Mouse (Mus musculus) retina, postnatal 1 day (tissue): ENCODE data around the gene Dnajb9.
"Not testable (repeated sequence)": the region's sequence is repeated elsewhere in the genome, so short reads cannot be mapped to it uniquely, and the experiment has no call there.

Experiments used
- DNase-seq: peaks from one replicate; pipeline ENCODE4 v3.0.0-alpha.2; 2012

Dnajb9 gene

DNA sequence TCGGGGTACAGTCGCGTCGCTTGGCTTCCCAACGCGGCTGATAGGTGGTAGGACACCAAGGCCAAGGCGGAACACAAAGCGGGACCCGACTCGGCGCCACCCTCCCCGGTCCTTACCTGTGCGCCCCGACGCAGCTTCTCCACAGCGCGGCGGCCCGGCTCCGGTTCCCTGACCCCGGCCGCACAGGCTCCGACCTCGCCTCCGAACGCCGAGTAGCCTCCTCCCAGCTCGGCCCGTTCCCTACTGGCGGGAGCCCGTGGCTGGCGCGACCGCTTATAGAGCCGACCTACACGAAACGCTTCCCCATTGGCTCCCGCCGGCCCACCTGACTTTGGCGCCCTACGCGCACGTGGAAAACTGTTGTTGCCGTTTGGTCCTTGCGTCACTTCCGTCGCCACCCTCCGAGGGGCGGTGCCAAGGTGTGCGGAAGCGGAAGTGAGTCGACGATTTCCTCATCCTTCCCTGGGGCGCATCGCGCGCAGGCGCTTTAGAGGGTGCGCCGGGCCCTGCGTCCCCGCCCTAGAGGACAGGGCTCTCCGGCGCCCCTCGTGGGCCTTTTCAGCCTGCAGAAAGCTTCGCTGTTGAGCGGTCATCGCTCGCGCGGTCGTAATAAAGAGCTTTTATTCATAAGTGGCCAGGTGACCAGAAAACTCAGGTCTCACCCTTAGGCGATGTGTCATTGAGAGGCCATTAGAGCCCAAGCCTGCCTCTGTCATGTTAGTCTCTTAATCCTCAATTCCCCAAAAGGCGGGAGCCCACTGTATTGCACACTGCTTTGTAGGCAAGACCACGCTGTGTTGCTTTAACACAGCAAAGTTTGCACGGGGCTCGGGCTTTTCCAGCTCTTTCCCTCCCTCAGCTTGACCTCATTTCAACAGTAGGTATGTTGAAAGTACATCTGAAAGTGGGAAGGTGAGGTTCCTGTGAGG lies at the start of gene Dnajb9:
TSS of gene Dnajb9 (minus strand) at position 503 of the 929 bp plus-strand sequence.
- peak; percentile 100 for DNase-seq

DNA sequence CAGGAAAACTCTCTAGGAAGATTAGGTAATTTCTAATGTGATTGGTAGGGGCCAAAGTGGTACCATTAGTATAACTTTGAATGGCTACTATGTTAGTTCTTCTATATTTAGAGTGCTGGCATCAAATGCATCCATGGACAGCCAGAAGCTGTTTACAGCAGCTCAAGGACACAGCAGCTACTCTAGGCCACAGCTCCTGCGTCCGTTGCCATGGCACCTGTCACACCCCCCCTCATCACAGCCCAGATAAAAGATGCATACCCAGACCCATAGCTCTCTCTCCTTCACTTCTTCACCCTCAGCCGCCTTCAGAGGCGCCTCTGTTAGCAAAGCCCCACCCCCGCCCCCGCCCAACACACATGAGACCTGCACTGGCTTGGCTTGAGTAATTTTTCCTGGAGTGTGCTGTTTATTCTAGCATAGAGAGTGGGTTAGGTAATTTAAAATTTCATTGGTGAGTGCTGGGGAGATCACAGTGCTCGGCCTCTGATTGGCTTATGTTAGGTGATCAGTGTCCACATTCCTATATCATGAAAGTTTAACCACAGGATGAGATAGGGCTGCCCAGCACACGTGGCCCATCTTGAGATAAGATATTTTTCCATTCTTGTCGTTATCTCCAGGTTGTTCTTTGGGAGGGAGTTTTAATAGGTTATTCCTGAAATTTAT lies 38.3 kb upstream of the Dnajb9 start:
- DNase-seq = peak; percentile 4

DNA sequence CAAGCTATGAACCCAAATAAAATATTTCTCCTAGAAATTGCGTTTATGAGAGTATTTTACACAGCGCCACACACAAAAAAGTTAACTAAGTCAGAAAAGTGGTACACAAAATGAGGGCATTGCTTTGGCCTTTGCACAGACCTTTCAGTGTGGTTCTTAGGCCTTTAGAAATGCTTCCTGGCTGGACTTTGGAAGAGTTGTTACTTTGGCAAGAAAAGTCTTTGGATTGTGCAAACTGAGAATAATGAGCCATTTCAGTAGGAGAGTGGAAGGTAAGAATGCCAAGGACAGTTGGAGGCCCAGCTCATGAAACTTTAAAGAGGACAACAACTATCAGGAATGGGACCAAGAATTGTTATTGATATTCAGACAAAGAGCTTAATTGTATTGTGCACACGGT lies 35.6 kb upstream of the Dnajb9 start:
- no peak for DNase-seq

DNA sequence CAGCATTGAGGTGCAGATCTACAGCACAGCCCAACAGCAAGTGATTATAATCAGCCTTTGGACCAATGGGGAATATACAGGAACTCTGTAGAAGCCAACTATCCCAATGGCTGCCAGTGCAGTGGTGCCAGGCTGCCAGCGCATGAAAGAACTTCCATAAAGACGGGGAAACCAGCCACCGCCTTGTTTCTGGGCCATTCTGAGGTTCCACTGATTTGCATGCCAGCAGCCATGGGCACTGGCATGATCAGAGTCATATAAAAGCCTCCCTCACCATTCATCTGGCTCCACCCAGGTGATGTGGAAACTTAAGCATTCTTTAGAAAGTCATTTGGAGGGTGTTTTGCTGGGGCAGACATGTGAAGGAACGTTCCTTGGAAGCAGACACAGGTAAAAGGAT lies 32.3 kb upstream of the Dnajb9 start:
- no peak for DNase-seq

DNA sequence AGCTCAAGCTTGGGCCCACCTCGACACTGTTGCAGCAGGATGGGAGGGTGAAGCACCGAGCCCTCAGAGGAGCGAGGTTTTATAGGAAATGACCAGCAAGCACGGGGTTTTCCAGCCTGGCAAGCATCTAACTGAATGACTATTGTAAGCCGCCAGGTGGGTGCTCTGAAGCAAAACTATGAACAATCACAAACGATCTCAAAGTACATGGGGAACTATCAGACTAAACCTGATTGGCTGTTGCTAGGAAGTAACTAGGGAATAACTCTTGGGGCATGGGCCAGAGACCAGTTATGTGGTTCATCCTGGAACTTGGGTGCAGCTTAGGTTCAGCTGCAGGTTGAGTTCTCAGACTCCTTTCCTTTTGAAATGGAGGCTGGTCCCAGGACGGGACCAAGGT lies 31.0 kb upstream of the Dnajb9 start:
- DNase-seq = no peak

DNA sequence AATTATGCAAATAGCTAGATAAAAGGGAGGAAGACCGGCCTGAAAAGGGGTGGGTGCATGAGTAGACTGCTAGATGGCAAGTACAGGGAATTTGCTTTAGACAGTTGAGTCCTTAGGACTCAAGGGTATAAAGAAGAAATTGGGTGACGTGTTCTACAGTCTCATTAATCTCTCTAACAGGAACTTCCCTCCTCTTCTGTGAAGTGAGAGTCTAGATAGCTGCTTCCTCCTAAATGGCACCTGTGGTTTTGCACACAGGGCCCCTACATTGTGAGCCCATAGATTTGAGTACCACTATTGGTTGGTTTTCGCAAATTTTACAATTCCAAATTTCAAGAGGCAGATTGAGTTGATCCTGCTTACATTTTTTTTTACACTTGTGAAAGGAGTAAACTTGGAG lies 14.5 kb upstream of the Dnajb9 start:
- no peak for DNase-seq

DNA sequence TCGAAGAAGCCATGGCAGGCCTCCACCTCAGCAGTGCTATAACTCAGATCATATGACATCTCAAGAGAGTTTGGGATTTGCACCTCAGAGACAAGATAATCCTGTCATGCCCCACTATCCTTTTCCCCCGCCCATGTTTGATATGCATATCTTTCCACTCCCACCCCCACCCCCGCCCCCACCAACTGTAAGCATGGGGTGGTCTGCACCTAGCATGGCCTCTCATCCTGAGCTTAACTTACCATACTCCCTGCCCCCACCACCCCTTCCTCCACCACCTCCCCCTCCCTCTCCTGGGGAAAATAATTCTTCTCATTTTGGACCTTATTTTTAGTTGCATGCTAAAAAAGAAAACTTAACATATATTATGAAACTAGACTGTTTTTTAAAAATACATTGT lies 12.9 kb upstream of the Dnajb9 start:
- DNase-seq = no peak

DNA sequence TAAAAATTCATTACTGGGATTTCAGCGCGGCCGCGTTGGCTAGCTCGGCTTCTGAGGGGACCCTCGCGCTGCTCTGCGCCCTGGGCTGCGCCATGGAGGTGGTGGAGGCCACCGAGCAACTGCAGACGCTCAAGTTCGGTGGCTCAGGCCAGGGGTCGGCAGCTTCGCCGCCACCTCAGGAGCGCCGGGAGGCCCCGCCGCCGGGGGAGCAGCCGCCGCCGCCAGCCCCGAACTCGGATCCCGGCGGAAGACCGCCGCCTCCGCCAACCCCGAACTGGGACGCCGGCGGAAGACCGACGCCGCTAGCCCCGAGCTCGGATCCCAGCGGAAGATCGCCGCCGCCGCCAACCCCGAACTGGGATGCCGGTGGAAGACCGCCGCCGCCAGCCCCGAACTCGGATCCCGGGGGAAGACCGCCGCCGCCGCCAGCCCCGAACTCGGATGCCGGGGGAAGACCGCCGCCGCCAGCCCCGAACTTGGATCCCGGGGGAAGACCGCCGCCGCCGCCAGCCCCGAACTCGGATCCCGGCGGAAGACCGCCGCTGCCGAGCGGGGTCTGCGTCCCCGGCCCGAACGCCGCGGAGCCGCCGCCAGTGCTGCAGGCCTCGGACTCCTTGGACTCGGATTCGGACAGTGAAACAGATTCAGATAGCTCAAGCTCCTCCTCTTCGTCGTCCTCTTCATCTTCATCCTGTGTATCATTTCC lies 11.7 kb upstream of the Dnajb9 start:
- DNase-seq = peak; percentile 36

DNA sequence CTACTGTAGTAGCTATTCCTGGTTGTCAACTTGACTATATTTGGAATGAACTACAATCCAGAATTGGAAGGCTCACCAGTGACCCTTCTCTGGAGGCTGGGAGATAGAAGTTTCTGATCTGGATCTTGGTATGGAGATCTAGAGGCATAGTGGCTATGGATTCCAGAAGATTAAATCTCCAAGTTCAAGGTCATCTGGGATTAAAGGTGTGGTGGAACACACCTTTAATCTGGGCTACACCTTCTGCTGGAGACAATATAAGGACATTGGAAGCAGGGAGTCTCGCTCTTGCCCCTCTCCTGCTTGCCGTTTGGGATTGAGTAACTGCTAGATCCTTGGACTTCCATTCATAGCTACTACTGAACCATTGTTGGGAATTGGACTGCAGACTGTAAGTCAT lies 10.9 kb upstream of the Dnajb9 start, which contains the start of gene Pnpla8:
TSS of gene Pnpla8 (plus strand) at position 301 of the 400 bp plus-strand sequence.
- DNase-seq = not testable (repeated sequence)

DNA sequence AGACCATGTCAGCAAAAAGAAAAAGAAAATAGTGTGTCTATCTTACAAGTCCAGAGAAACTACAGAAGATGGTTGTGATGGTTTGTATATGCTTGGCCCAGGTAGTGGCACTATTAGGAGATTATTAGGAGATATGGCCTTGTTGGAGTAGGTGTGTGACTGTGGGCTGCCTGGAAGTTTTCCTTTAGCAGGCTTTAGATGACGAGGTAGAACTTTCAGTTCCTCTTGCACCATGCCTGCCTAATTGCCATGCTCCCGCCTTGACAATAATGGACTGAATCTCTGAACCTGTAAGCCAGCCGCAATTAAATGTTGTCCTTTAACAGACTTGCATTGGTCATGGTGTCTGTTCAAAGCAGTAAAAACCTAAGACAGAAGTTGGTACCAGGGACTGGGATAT lies 1.4 kb upstream of the Dnajb9 start:
- no peak for DNase-seq

DNA sequence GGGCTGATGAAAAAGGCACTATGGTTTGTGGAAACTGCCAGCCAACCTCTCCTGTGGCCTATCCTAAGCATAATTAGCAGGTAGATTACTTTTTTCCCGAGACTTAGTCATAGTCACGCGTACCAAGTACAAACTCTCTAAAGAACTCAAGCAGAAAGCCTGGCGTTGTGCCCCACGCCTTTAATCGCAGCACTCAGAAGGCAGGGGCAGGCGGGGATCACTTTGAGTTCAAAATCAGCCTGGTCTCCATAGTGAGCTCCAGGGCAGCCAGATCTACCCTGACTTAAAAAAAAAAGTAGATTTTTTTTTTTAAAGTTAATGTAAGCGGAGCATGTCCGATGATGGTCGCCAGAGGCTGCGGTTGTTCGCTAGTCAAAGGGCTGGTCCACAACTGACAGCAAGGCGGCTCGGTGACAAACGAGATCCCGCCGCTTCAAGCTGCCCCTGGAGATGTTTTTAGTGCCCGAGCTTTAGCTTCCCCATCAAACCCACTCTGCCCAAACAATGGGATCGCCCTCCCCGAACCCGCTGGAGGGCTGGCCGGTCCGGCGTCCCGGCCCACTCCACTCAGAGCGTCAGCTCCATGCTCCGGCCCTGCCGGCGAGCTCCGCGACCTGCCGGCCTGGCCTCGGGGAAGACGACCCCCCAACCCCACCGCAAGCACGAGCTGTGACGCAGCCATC lies 844 bp downstream of the Dnajb9 start:
- DNase-seq = peak; percentile 48

DNA sequence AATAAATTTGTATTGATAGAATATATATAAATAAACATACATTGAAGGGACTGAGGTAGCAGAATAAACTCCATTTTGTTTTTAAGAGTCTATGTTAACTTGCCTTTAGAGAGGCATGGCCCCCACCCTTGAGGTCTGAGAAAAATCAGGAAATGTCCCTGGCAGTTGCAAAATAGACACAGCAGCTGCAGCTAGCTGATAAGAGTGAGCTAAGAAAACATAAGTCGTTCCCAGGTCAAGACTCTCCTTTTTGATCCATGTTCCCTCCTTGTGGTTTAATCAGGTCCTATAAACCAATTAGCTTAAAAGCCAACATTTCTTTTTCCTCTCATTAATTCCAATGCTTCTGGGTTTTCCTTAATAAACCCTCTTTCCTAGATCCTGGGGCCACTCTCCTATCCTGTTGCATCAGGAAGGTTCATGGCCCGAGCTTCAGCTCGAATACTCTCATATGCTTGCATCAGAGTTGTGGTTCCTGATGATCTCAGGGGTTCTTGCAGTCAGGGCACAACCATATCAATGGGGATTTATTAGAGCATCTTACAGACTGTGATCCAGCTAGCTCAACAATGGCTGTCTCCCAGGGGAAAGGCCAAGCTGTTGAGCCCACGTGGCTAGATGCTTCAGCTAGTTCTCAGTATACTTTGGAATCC lies 12.1 kb downstream of the Dnajb9 start:
- no peak for DNase-seq

DNA sequence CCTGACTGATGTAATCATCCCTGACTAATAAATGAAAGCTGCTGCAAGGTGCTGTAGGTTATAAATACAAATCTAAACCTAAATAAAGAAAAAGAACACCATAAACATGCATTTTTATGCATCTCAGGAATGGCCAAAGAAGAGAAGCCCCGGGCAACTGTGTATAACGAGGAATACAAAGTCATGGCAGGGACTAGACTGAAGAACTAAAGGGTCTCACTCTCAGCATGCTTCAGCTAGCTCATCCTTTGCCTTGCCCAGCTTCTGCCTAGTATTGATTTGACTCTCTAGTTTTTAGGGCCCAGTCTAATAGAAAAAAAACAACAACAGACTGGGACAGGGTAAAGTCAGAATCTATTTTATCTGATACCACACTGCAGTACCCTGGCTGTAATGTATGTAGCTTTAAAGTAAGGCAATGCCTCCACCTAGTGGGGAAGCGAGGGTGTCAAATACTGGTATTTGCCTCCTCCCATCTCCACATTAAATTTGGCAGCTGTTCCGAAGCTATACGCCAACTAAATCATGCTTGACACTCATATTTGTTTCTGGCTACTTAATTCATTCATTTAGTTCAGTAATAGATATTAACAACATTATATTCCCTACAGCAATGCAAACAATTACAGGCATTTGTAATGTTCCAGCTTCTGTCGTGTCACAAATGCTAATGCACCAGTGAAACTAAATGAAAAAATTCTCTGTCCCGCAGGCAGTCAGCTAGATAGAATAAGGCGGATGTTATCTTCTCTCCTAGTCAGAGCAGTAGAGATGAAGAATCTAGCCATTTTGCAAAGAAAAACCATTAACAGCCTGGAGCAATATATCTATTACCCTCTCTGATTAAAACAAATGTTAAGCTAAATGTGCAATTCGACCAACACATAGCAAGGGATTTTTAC lies 28.8 kb downstream of the Dnajb9 start:
- peak; percentile 75 for DNase-seq

DNA sequence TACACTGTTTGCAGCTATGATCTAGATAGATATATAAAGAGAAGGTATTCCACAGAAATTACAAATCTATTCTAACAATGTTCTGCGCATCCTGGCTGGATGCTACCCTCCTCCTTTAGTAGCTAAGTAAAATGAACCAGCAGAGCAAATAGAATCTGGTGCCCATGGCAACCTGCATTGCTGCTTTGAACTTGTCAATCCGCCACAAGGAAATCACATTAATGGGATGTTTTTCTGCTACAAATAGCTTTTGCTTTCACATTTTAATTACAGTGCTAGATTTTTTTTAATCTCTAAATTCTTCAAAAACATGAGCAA lies 33.1 kb downstream of the Dnajb9 start:
- DNase-seq = peak; percentile 43

DNA sequence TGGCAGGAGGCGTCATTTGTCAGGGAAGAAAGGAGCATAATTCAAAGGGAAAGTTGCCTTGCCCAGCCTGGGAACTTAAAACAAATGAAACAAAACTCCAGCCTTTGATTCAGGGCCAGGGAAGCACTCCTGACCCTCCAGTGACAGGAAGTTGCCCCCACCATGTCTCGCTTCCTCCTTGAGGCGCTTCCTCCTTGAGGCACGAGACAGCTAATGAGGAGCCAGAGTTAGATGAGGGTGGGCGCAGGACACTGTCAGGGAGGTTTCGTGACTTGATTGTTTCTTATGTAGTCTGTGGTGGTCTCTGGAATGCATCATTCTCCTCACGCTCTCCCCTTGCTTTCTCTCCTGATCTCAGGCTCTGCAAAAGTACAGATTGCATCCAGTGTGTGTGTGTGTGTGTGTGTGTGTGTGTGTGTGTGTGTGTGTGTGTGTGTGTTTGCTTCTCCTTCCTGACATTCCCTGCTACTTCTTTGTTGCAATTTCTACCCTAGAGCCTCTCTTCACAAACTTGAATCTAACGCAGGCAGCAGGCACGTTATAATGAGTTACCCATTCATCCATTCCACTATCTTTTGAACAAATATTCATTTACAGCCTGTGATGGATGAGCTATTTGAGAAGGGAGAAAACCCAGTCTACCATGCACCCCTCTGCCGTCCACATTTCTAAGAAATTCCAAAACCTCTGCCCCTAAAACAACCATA lies 33.6 kb downstream of the Dnajb9 start:
- peak; percentile 32 for DNase-seq

DNA sequence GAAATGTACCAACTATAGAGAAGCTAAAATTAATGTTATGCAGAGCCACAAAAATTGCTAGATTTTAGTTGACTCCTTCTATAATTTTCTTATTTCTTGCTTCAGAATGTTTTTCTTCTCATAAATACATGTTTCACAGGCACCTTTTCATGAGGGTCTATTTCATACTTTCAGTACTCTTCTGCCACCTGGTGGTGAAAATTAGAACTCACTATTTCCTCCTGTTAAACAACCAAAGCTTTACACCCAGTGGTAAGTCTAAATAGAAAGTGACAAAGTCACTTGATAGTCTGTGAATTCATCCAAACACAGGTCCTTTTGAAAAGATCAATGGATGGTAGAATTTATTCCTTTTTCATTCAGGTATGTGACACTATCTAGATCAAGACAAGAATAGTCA lies 43.2 kb downstream of the Dnajb9 start:
- DNase-seq = peak; percentile 76

DNA sequence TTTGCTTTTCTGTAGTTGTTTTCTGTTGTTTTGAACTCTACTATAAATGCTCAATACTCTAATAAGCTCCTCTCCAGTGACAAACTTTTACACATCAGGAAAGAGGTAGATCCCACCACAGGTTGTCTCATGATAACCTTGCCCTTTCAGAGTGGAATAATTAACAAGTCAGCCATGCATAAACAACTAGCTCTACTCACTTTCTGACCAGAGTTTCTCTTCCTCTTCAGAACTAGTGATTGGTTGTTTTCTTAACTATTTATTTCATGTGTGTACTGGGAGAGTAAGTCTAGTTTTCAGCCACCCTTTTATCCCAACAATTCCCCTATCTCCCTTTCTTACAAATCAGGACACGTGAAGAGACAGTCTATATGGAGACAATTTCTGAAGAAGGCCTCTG lies 50.8 kb downstream of the Dnajb9 start:
- no peak for DNase-seq
